ENCODE assay signal across 10 mouse cellular contexts in the genomic region with DNA sequence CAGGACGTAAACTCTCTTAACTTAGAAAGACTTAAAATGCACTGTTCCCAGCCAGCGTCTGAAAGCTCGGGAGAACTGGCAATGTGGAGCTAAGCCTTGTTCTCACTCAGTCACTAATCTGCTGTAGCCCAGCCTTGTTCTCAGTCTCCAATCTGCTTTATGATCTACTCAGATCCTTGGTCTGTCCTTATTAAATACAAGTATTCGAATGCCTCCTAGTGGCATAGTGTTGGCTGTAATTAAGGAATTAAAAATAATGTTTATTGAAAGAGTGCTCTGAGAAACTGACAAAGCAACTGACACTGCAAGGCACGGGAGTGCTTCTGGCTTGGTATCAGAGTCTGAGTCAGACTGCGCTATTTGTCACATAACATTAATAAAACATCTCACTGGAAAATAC.
DNase-seq lines count a peak whose midpoint lies in the region; ATAC-seq lines count a peak whose summit lies in the region.
"Had no signal": no experiment of that assay in that cellular context is flagged by ENCODE, and none has a peak within 500 bp of the region (broad histone marks: within the 10 kb centered on the region; RNA-seq: fewer than 3 reads in every experiment).

No protein-coding gene starts in this region.

- no peak overlapping the region for H3K9ac ChIP-seq in midbrain, embryonic 14.5 days (replicated peaks; ENCODE audit: low read length)
- no peak overlapping the region for H3K9ac ChIP-seq in intestine, embryonic 15.5 days
- H3K9ac ChIP-seq: heart, embryonic 15.5 days; limb, embryonic 13.5 days had no signal

- peak; percentile 79 for ATAC-seq in common myeloid progenitor, adult 5-6 weeks (replicated peaks; ENCODE audit: low read depth, poor library complexity, severe bottlenecking)
- peak; percentile 60 for ATAC-seq in midbrain, embryonic 14.5 days (ENCODE audit: low FRiP score, low TSS enrichment)
- ATAC-seq in intestine, embryonic 15.5 days, result no peak

- 43% methylated on average over 6 of the region's 6 CpGs for WGBS in midbrain, embryonic 14.5 days
- 79% methylated on average over 6 of the region's 6 CpGs for WGBS in intestine, embryonic 15.5 days

- H3K4me1 ChIP-seq in midbrain, embryonic 14.5 days (ENCODE audit: control insufficient read depth, insufficient read depth, low read length), result peaks cover 15% of the 10 kb centered on the region; the same call in 1 of the 2 replicates
- no peaks in the 10 kb centered on the region for H3K4me1 ChIP-seq in intestine, embryonic 15.5 days (replicated peaks)

- no peaks in the 10 kb centered on the region for H3K9me3 ChIP-seq in midbrain, embryonic 14.5 days (ENCODE audit: control insufficient read depth, low read length)
- H3K9me3 ChIP-seq in intestine, embryonic 15.5 days, result no peaks in the 10 kb centered on the region
- H3K9me3 ChIP-seq: heart, embryonic 15.5 days; limb, embryonic 13.5 days had no signal

- DNase-seq in layer of hippocampus, adult 11-12 months (ENCODE audit: low spot score), result peak; percentile 38
- no peak for DNase-seq in layer of hippocampus, postnatal 25 days (ENCODE audit: extremely low spot score in 1 of 2, low spot score in 1 of 2)
- peak; percentile 64 for DNase-seq in MN1 (ENCODE audit: low spot score)
- DNase-seq in midbrain, embryonic 14.5 days, result peak; percentile 60
- no peak for DNase-seq in cerebellum, adult 9-11 months
- DNase-seq: adrenal gland, adult 2 months had no signal

- no peak overlapping the region for H3K27ac ChIP-seq in midbrain, embryonic 14.5 days (replicated peaks; ENCODE audit: low read depth, low read length)
- no peak overlapping the region for H3K27ac ChIP-seq in intestine, embryonic 15.5 days
- H3K27ac ChIP-seq: heart, embryonic 15.5 days; limb, embryonic 13.5 days had no signal

- no peaks in the 10 kb centered on the region for H3K36me3 ChIP-seq in midbrain, embryonic 14.5 days (ENCODE audit: control insufficient read depth, insufficient read depth, low read length)
- H3K36me3 ChIP-seq in intestine, embryonic 15.5 days, result no peaks in the 10 kb centered on the region
- H3K36me3 ChIP-seq: heart, embryonic 15.5 days; limb, embryonic 13.5 days had no signal

- no peaks in the 10 kb centered on the region for H3K27me3 ChIP-seq in midbrain, embryonic 14.5 days (ENCODE audit: control insufficient read depth, insufficient read depth, low read length)
- H3K27me3 ChIP-seq in intestine, embryonic 15.5 days (replicated peaks), result no peaks in the 10 kb centered on the region
- H3K27me3 ChIP-seq: heart, embryonic 15.5 days; limb, embryonic 13.5 days had no signal

- no peak overlapping the region for H3K4me3 ChIP-seq in midbrain, embryonic 14.5 days (replicated peaks; ENCODE audit: low read depth, low read length)
- no peak overlapping the region for H3K4me3 ChIP-seq in intestine, embryonic 15.5 days (replicated peaks)
- H3K4me3 ChIP-seq: heart, embryonic 15.5 days; limb, embryonic 13.5 days had no signal

- no peak overlapping the region for H3K4me2 ChIP-seq in midbrain, embryonic 14.5 days (ENCODE audit: low read length)
- no peak overlapping the region for H3K4me2 ChIP-seq in intestine, embryonic 15.5 days (replicated peaks)
- H3K4me2 ChIP-seq: heart, embryonic 15.5 days; limb, embryonic 13.5 days had no signal

Comparison
In these comparisons a context has a peak if more than half of its experiments do, and no peak if none do; other contexts are left out.
1. DNase-seq: peak in layer of hippocampus, adult 11-12 months (single experiment), MN1 (single experiment) and midbrain, embryonic 14.5 days (single experiment); none in layer of hippocampus, postnatal 25 days (0 of 2) and cerebellum, adult 9-11 months (single experiment).